Mouse (Mus musculus): Measurements from ENCODE around the gene Anks6.

Gene Anks6

GRCm38 (mm10) chr4:47050642-47051381, 6.4 kb downstream of the Anks6 start:
- CTCF ChIA-PET: interaction anchor here (0.5 to 1.8 kb wide), 27 partner anchors 11 to 1867 kb away, joined by 3 to 14 read pairs (median 3); partner anchors contain the start of genes Coro2a (in 1 of the 4) and Galnt12 (in 1 of the 4)

GRCm38 (mm10) chr4:47050167-47050566, 7.1 kb downstream of the Anks6 start:
- ChIA-PET CTCF (interaction anchor here (0.5 to 1.8 kb wide), 33 partner anchors 10 to 1867 kb away, joined by 3 to 14 read pairs (median 3); partner anchors contain the start of genes Galnt12 (in 2 of the 4) and Coro2a (in 1 of the 4)), POLR2A (interaction anchor here in 1 of 4 experiments (0.7 kb wide), 1 partner anchor 303 kb away, joined by 3 read pairs; the partner anchor contains the start of gene Tgfbr1)

More at GRCm38 (mm10) chr4:47050642-47051381, 6.4 kb downstream of the Anks6 start:
- POLR2A ChIA-PET: interaction anchor here in 1 of 4 experiments (0.7 kb wide), 1 partner anchor 302 kb away, joined by 3 read pairs; the partner anchor contains the start of gene Tgfbr1

GRCm38 (mm10) chr4:47049216-47049615, 8.0 kb downstream of the Anks6 start:
- ChIA-PET CTCF (interaction anchor here (0.6 to 1.8 kb wide), 11 partner anchors 9 to 1134 kb away, joined by 3 to 9 read pairs (median 4); partner anchors contain the start of gene Galnt12 (in 1 of the 4)), POLR2A (no interaction called here)

- POLR2A ChIA-PET: no interaction called here
Observed at GRCm38 (mm10) chr4:47047765-47048164, 9.5 kb downstream of the Anks6 start.

GRCm38 (mm10) chr4:47046974-47047373, 10.3 kb downstream of the Anks6 start:
- ChIA-PET CTCF (interaction anchor here in 1 of 4 experiments (2.5 kb wide), 1 partner anchor 10 kb away, joined by 7 read pairs; no protein-coding TSS in a partner anchor), POLR2A (interaction anchor here in 1 of 4 experiments (1.0 kb wide), 1 partner anchor 10 kb away, joined by 3 read pairs; no protein-coding TSS in a partner anchor)

More at GRCm38 (mm10) chr4:47047765-47048164, 9.5 kb downstream of the Anks6 start:
- CTCF ChIA-PET: interaction anchor here in 1 of 4 experiments (0.5 to 2.5 kb wide), 2 partner anchors 11 to 1018 kb away, joined by 3 to 7 read pairs; no protein-coding TSS in a partner anchor

- CTCF ChIA-PET: no interaction called here
Observed at GRCm38 (mm10) chr4:47043866-47044265, 13.4 kb downstream of the Anks6 start.

GRCm38 (mm10) chr4:47039586-47039985, 17.6 kb downstream of the Anks6 start:
- ChIA-PET CTCF (interaction anchor here in 2 of 4 experiments (0.6 to 1.3 kb wide), 3 partner anchors 9 to 375 kb away, joined by 3 to 5 read pairs (median 5); no protein-coding TSS in a partner anchor), POLR2A (interaction anchor here in 1 of 4 experiments (0.9 to 1.3 kb wide), 2 partner anchors 15 to 17 kb away, joined by 3 read pairs; partner anchors contain the start of gene Anks6)

More at GRCm38 (mm10) chr4:47043866-47044265, 13.4 kb downstream of the Anks6 start:
- POLR2A ChIA-PET: no interaction called here

GRCm38 (mm10) chr4:47037321-47037657, 19.9 kb downstream of the Anks6 start:
- ChIA-PET CTCF (interaction anchor here (0.5 to 3.2 kb wide), 27 partner anchors 10 to 530 kb away, joined by 3 to 14 read pairs (median 4); no protein-coding TSS in a partner anchor), POLR2A (interaction anchor here in 3 of 4 experiments (0.6 to 1.0 kb wide), 3 partner anchors 9 to 1046 kb away, joined by 3 to 6 read pairs (median 3); no protein-coding TSS in a partner anchor)

GRCm38 (mm10) chr4:47036486-47037320, 20.5 kb downstream of the Anks6 start:
- ChIA-PET POLR2A (interaction anchor here in 2 of 4 experiments (0.8 to 1.0 kb wide), 3 partner anchors 10 to 263 kb away, joined by 3 to 4 read pairs (median 3); no protein-coding TSS in a partner anchor), CTCF (interaction anchor here (0.5 to 3.2 kb wide), 30 partner anchors 11 to 529 kb away, joined by 3 to 14 read pairs (median 4); no protein-coding TSS in a partner anchor)

GRCm38 (mm10) chr4:47035536-47035935, 21.7 kb downstream of the Anks6 start:
- ChIA-PET POLR2A (no interaction called here), CTCF (interaction anchor here (0.7 to 2.9 kb wide), 12 partner anchors 11 to 424 kb away, joined by 3 to 11 read pairs (median 6); no protein-coding TSS in a partner anchor)

GRCm38 (mm10) chr4:47032171-47032570, 25.1 kb downstream of the Anks6 start:
- POLR2A ChIA-PET: no interaction called here

GRCm38 (mm10) chr4:47028791-47029190, 28.4 kb downstream of the Anks6 start:
- ChIA-PET POLR2A (no interaction called here), CTCF (no interaction called here)

More at GRCm38 (mm10) chr4:47032171-47032570, 25.1 kb downstream of the Anks6 start:
- CTCF ChIA-PET: interaction anchor here in 2 of 4 experiments (0.8 to 1.0 kb wide), 2 partner anchors 18 to 90 kb away, joined by 3 read pairs; no protein-coding TSS in a partner anchor

- POLR2A ChIA-PET: interaction anchor here in 1 of 4 experiments (1.6 kb wide), 1 partner anchor 16 kb away, joined by 3 read pairs; no protein-coding TSS in a partner anchor
Observed at GRCm38 (mm10) chr4:47023949-47024348, 33.3 kb downstream of the Anks6 start.

GRCm38 (mm10) chr4:47022804-47023603, 34.2 kb downstream of the Anks6 start:
- POLR2A ChIA-PET: no interaction called here
- CTCF ChIA-PET: interaction anchor here in 1 of 4 experiments (1.0 to 2.2 kb wide), 2 partner anchors 15 to 242 kb away, joined by 3 to 9 read pairs; no protein-coding TSS in a partner anchor

More at GRCm38 (mm10) chr4:47023949-47024348, 33.3 kb downstream of the Anks6 start:
- CTCF ChIA-PET: interaction anchor here in 1 of 4 experiments (2.2 kb wide), 1 partner anchor 14 kb away, joined by 9 read pairs; no protein-coding TSS in a partner anchor

- CTCF ChIA-PET: interaction anchor here (0.8 to 2.9 kb wide), 14 partner anchors 10 to 751 kb away, joined by 3 to 13 read pairs (median 4); no protein-coding TSS in a partner anchor
- POLR2A ChIA-PET: no interaction called here
Observed at GRCm38 (mm10) chr4:47020563-47020962, 36.7 kb downstream of the Anks6 start.

- POLR2A ChIA-PET: no interaction called here
- CTCF ChIA-PET: interaction anchor here in 1 of 4 experiments (1.6 kb wide), 2 partner anchors 22 to 295 kb away, joined by 3 to 6 read pairs; no protein-coding TSS in a partner anchor
Observed at GRCm38 (mm10) chr4:47015156-47015555, 42.1 kb downstream of the Anks6 start.

- ChIA-PET CTCF (interaction anchor here in 1 of 4 experiments (0.7 kb wide), 1 partner anchor 284 kb away, joined by 3 read pairs; no protein-coding TSS in a partner anchor), POLR2A (interaction anchor here in 1 of 4 experiments (0.6 kb wide), 1 partner anchor 54 kb away, joined by 4 read pairs; no protein-coding TSS in a partner anchor)
Observed at GRCm38 (mm10) chr4:47012476-47012875, 44.8 kb downstream of the Anks6 start.
